Mouse (Mus musculus) gastrocnemius, adult 8-10 months (tissue): ENCODE data around the gene Aldh3b1. TPM values are rescaled to one million over a fixed set of nuclear protein-coding genes. Genes with fewer than 3 reads are reported as not detected.

Source experiments
- DNase-seq, 2 experiments: peaks; one replicate each; pipeline ENCODE4 v3.0.0; 2022; ENCODE audit warnings: low spot score in 2 of 2
- total RNA-seq, 4 experiments: library from RNA; stranded (reverse); gene quantifications; 2 replicates each; pipeline ENCODE4 v1.2.4; 2022

Gene Aldh3b1
- total RNA-seq, 4 experiments from 2014 or later, result 1.0 to 2.6 (median 1.3) TPM

- no peak for DNase-seq
These were observed 16.4 kb upstream of the Aldh3b1 start for GRCm38 (mm10) chr19:3945872-3946564.

DNA sequence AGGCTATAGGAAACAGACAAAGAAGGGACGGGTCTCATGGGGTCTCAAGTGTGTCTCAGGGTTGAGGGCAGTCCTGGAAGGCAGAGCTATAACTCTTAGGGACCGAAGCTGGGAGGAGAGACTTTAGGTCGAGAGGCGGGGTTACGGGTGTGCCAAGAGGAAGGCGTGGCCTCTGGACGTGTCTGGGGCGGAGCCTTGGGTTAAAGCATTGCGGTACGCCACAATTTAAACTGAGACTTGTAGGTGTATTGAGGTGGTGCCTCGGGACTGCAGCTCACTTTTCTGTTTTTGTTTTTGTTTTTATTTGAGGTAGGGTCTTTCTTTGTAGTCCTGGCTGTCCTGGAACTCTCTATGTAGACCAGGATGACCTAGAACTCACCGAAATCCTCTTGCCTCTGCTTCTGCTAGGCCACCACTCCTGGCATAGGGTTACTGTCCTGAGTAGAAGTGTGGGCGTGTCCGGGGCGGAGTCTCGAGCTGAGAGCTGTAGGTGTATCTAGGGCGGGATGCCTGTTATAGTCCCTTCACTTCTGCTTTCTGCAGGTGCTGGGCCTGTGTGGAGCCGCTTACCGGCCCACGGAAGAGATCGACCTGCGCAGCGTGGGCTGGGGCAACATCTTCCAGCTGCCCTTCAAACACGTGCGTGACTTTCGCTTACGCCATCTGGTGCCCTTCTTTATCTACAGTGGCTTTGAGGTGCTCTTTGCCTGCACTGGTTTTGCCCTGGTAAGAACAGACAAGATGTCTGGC lies 13.6 kb upstream of the Aldh3b1 start:
- no peak for DNase-seq

GRCm38 (mm10) chr19:3942315-3942714 lies 12.7 kb upstream of the Aldh3b1 start:
- DNase-seq, result no peak

GRCm38 (mm10) chr19:3935896-3936850 lies 6.6 kb upstream of the Aldh3b1 start:
- DNase-seq, result peak in 1 of 2 experiments; percentile 45

- DNase-seq, result peak in 1 of 2 experiments; percentile 64
These were observed 5.7 kb upstream of the Aldh3b1 start, which contains the start of gene Unc93b1 for GRCm38 (mm10) chr19:3935032-3935895. Gene Unc93b1 (plus strand): TSS chr19:3935186.

DNA sequence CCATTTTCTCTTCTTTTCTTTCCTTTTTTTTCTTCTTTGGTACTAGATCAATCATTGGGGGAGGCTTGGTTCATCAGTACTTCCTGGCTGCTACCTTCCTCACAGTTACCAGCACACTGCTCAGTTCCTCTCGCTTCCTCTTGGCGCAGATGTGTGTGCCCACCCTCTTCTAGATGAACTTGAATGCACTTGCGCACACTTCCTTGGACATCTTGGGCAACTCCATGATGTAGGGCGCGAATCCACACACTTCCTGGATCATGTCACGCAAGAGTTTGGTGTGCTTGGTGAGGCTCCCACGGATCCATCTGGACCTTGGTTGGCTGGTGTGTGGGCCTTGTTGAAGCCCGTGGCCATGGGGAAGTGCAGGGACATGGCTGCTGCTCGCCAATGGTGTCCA lies 2.1 kb upstream of the Aldh3b1 start:
- DNase-seq, result no peak

DNA sequence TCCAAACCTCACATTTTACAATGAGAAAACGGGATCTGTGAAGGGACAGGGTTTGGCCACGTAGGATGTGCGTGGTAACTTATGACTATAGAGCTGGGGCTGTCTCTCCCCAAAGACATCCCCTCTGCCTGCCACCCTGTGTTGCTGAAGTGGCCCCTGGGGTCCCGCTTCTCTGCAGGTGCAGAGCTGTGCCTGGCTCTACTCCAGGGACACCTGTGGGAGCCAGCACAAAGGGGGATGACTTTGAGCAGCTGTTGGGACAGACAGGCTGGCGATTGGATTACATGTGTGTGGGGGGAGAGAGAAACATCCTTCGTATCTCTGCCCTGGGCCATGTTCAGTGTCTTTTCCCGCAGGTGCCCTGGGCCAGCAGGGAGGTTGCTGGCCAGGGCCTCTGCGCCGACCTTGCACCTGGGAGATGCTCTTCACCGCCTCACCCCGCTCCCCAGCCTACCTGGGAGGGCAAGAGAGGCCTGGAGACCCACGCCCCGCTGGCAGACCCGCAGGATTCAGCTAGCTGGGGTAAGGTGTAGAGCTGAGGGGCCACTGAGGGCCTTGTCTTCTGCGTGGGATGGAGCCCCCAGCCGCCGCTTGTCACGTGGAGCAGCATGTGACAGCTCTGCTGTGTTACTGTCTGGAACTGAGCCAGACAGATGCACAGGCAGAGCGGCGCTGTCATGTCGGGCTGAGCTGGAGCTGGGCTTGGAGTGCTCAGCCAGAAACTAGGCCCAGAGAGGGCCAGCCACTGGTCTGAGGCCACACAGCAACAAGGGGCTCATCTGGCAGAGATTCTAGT lies 852 bp upstream of the Aldh3b1 start:
- no peak for DNase-seq

DNA sequence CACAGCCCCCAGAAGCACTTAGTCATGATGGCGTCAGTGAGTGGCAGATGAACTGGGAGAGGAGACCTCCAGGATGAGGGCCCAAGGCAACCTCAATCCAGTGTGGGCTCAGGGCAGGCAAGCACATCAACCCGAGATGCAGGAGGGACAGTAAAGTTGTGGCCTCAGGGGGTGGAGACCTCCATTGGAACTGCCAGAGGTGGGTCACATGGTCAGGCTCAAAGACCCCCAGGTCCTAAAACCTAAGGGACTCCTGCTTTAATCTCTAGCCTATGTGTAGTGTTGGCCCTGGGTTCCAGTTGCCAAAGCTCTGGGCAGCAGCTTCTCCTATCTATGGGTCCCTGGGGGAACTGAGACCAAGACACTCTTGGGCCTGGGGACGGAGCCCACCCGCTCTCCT lies 829 bp downstream of the Aldh3b1 start:
- no peak for DNase-seq

- no peak for DNase-seq
These were observed 1.6 kb downstream of the Aldh3b1 start for GRCm38 (mm10) chr19:3927989-3928388.

DNA sequence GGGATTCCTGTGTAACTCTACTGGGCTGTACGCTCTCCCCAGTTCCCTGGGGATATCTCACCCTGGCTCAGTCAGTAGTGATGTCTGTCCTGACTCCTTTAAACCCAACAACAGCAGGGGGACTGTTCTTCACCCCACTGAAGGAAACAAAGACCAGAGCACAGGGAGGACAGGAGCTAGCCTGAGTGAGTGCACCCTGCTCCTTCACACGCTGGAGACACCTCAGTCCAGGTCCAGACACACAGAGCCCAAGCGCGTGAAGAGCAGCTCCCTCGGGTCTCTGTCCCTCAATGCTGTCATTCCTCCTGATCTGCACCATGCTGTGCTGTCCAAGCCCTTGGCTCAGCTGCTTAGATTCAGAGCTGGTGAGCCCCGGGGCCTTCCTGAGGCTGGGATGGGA lies 2.9 kb downstream of the Aldh3b1 start:
- no peak for DNase-seq

DNA sequence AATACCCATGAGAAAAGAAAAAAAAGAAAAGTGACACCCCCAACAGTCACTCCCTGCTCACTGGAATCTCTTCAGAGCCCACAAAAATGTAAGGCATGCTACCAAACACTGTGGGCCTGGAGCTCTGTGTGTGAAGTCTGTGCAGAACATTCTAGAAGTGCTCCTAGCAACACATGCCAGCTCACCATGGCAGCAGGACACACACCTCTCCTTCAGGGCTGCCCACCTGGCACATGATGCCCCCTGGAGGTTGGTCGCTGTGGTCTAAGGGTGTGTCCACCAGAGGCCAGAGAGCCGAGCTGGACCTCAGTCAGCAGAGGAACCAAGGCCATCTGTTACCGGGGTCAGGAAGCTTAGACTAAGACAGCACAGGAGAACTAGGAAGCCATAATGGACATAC lies 3.3 kb downstream of the Aldh3b1 start:
- no peak for DNase-seq

DNA sequence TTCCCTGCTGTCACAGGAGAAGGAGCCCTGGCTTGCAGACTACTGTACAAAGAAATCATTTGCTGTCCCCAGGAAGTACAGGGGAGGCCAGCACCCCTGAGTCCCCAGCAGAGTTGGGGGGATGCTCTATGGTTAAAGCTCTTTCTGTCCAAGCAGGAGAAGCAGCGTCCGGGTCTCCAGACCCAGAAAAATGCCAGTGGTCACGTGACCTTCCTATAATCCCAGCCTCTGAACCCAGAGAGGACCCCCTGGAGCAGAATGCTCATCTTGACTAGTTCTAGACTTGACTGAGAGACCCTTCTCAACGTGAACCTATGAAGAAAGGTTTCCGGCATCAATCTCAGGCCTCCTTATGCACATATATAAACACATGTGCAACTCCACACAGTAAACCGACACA lies 3.7 kb downstream of the Aldh3b1 start:
- DNase-seq, result no peak

DNA sequence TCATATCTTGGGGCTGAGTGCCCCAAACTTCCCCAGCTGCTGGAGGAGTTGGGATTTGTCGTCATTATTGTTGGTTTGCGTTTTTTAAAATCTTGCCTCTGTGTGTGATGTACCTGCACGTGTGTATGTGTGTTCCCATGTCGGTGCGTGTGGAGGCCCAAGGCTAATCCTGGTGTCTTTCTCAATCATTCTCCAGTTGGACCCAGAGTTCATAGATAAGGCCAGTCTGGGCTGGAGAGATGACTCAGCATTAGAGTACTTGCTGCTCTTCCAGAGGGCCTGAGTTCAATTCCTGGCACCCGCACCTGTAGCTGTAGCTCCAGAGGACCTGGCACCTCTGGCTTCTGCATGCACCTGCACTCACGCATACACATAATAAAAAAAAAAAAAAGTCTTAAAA lies 4.7 kb downstream of the Aldh3b1 start:
- DNase-seq, result no peak

- no peak for DNase-seq
These were observed 5.4 kb downstream of the Aldh3b1 start for GRCm38 (mm10) chr19:3924190-3924589.

DNA sequence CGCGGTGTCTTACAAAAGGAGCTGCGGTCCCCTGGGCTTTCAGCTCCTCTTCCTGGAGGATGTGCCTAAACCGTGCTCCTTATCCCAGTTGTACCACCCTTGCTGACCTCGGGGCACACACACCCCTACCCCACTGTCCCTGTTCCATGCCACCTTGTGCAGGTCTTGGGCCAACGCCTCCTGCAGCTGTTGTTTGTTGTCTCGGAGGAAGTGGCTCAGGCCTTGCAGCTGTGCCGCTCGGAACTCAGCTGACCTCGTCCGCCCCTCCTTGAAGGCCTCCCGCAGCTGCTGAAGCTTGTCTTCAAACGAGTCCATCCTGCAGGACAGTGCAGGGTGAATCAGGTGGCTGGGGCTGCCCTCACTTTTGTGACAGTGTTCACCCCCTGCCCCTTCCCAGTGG lies 6.0 kb downstream of the Aldh3b1 start:
- DNase-seq, result no peak

DNA sequence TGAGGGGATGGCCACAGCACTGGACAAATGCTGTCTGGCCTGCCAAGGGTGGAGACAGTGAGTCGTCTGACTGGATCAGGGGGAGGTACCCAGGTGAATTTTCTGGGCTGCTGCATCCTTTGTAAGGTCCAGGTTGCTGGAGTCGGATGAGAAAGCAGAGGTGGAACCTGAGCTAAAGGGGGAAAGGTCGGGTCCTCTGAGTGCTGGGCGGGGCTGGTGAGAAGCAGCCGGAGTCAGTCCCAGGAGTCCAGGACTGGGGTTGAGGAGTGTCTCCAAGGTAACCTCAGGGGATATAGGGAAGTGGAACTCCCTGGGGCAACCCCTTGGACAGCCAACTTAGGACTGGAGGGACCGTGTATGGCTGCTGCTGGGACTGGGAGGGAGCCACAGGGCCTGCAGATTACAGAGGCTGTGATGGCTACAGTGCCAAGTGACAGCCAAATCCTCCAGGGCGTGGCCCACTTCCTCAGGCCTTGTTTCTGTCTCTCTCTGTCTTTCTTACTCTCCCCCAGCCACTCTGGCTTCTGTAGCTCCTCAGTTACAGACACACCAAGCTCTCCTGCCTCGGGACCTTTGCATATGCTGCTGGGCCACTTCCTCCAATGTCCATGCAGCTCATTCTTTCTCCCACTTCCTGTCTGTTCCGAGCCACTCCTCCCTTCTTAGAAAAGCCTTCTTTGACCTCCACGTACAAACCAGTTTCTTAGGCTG lies 6.8 kb downstream of the Aldh3b1 start:
- DNase-seq, result no peak

DNA sequence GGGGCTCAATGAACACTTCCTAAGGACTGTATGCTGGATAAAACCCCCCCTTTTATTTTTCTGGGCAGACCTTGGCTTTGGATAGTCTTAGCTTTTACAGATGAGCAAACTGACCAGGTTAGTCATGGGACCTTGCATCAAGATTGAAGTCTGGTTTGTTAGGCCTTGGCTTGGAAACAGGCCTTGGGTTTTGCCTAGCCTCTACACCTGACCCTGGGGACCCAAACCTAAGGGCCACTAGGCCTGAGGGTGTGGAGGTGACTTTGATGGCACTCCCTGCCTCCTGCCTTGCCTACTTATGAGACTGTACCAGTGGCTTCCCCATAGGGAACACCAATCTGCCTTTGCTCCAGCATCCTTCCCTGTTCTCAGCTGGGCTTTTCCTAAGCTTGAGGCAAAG lies 9.7 kb downstream of the Aldh3b1 start:
- DNase-seq, result no peak

DNA sequence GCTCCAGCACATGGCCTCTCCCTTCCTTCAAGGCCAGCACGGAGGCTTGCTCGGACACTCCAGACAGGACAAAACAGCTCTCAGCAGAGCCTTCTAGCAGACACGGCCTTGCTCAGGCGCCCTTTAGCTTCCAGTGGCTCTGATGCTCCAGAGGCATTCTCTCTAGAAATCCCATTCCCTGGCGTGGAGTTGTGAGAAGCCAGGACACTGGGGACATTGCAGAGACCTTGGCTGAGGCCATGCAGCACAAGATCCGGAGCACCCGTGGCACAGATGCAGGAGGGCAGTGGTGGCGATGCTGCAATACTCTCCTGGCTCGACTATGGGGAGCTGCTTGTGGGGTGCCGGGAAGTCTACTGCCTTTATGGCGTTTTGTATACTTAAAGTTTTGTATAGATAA lies 12.9 kb downstream of the Aldh3b1 start:
- DNase-seq, result no peak

DNA sequence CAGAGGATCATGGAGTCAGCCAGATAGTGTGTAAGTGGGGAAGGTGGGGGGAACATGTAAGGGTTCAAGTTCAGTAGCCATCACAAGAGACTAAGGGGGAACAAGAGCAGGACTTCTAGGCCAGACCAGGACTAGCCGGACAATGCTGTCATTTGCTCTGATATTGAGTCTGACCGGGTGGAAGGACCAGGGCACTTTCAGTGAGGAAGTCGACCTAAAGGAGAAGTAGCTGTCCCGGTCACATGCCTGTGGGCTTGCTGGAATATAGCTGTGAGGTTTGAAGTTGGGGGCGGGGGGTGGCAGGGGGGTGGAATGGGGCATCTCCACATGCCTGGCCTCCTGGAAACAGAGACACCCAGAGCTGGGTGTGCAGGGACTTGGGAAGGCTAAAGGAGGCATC lies 15.1 kb downstream of the Aldh3b1 start:
- DNase-seq, result no peak
